Mouse (Mus musculus): Measurements from ENCODE around the gene Olfr262. TPM values are rescaled to one million over a fixed set of nuclear protein-coding genes. Genes with fewer than 3 reads are reported as not detected.

The Olfr262 gene
- total RNA-seq (2023) = not detected

DNA sequence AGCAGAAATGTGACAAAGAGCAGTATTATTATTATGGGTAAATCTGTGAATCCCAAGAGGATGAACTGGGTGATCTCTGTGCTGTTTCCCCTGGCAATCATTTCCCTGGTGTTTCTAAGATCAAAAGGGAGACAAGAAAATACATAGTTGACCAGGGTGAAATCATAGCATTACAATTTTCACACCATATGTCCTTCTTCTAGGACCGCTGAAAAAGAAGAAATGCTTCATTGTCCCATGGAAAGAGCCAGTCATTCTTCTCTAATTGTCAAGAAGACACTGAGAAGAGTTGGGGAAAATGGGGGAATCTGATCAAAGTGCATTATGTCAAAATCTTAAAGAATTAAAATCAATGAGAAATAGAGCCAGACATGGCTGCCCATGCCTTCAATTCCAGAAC is at the start of gene Olfr262:
Gene Olfr262, minus strand, starts transcription at position 101 of the 400 bp plus-strand sequence.

DNA sequence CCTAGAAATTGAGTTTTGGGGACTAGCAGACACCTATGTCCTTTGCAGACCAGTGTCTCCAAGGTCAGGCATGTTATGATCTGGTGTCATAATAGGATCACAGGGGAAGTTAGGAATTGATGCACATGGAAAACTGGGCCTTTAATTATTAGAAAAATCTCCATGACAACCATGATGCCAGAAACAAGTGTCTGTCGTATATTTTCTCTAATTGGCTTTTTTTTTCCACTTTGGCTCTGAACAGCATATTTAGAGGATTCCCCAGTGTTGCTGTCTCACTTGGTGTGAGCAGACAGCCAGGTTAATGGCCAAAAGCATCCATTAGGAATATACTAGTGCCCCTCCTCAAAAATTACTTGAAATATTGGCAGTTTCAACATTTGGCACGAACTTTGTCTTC is 38.1 kb upstream of the Olfr262 start, which contains the start of gene Olfr1434:
Gene Olfr1434, plus strand, starts transcription at position 301 of the 400 bp plus-strand sequence.

GRCm38 (mm10) chr19:12260732-12261131 is 19.3 kb upstream of the Olfr262 start, which contains the start of gene Olfr235:
Gene Olfr235, plus strand, starts transcription at chr19:12261032.

GRCm38 (mm10) chr19:12232496-12232895 is 9.0 kb downstream of the Olfr262 start, which contains the start of gene Olfr1432:
Gene Olfr1432, minus strand, starts transcription at chr19:12232596.

GRCm38 (mm10) chr19:12200334-12200733 is 41.1 kb downstream of the Olfr262 start, which contains the start of gene Olfr1431:
Gene Olfr1431, plus strand, starts transcription at chr19:12200634.

Other genes starting within 250 kb of the Olfr262 start
- gene Olfr1423, start 200.3 kb downstream of the Olfr262 start, total RNA-seq (2023) = not detected
- gene Olfr1424, start 179.0 kb downstream of the Olfr262 start, total RNA-seq (2023) = not detected
- gene Olfr1425, start 163.9 kb downstream of the Olfr262 start, total RNA-seq (2023) = not detected
- gene Olfr1426, start 149.6 kb downstream of the Olfr262 start, total RNA-seq (2023) = not detected
- gene Olfr1427, start 138.3 kb downstream of the Olfr262 start, total RNA-seq (2023) = not detected
- gene Olfr1428, start 125.8 kb downstream of the Olfr262 start, total RNA-seq (2023) = not detected
- not detected for gene Olfr76, start 118.5 kb downstream of the Olfr262 start, total RNA-seq (2023)
- gene Olfr1555-ps1, start 71.5 kb downstream of the Olfr262 start, total RNA-seq (2023) = not detected
- not detected for gene Olfr1431, start 41.0 kb downstream of the Olfr262 start, total RNA-seq (2023)
- gene Olfr1432, start 9.1 kb downstream of the Olfr262 start, total RNA-seq (2023) = not detected
- gene Olfr235, start 19.4 kb upstream of the Olfr262 start, total RNA-seq (2023) = not detected
- gene Olfr1434, start 38.2 kb upstream of the Olfr262 start, total RNA-seq (2023) = not detected
- gene Olfr1436, start 57.5 kb upstream of the Olfr262 start, total RNA-seq (2023) = not detected
- gene Olfr1437, start 83.4 kb upstream of the Olfr262 start, total RNA-seq (2023) = not detected
- gene Olfr1438-ps1, start 94.3 kb upstream of the Olfr262 start, total RNA-seq (2023) = not detected
- not detected for gene Olfr1440, start 145.6 kb upstream of the Olfr262 start, total RNA-seq (2023)
- gene Olfr1441, start 175.8 kb upstream of the Olfr262 start, total RNA-seq (2023) = not detected
- not detected for gene Pfpl, start 186.2 kb upstream of the Olfr262 start, total RNA-seq (2023)
- 100 to 1,000 TPM; 664 to 920 TPM for gene Mpeg1, start 219.1 kb upstream of the Olfr262 start, total RNA-seq (2023)

Data from neutrophil, adult 59 days (primary cell).